Mouse (Mus musculus) layer of hippocampus, adult 2 months (tissue): ENCODE data around the gene Gpr15. TPM values are rescaled to one million over a fixed set of nuclear protein-coding genes. Genes with fewer than 3 reads are reported as not detected.

ENCODE experiments used
- DNase-seq, 2 experiments: peaks; one replicate each; pipeline ENCODE4 v3.0.0; 2022; ENCODE audit warnings: low spot score in 2 of 2
- H3K27ac ChIP-seq: fragments of 200-600 bp; 2 replicates; pipeline ENCODE4 v1.8.1; 2022
- H3K4me3 ChIP-seq: fragments of 200-600 bp; 2 replicates; pipeline ENCODE4 v1.8.1; 2022; ENCODE audit warnings: mild to moderate bottlenecking
- CTCF ChIP-seq: fragments of 200-600 bp; conservative IDR thresholded peaks from 2 replicates; pipeline ENCODE4 v1.8.1; 2022; ENCODE audit warnings: antibody characterized with exemption, mild to moderate bottlenecking, moderate library complexity
- total RNA-seq, 2 experiments: library from RNA; stranded (reverse); gene quantifications; 2 replicates each; pipeline ENCODE4 v1.2.3; 2021

The Gpr15 gene
- total RNA-seq, 2 experiments from 2014 or later = not detected

DNA sequence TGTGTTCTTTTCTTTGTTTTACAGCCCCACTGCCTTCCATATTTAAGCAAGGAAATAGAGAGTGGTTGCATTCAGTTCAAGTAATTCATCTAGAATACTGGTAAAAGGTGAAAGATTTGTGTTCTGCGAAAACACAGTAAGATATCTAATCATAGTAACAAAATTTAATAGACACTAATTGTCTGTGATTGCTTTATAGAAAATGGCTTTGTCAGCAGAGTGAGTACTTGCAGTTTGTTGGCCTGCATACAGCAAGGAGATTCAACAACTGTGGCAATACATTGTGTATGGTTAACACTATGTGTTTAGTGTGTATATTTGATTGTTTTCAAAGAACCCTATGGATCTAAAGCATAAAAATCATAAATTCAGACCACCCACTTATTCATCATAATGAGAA is 5.7 kb downstream of the Gpr15 start:
- DNase-seq = no peak
- no peak for TF ChIP-seq CTCF
- no peak overlapping the region for H3K27ac ChIP-seq
- H3K4me3 ChIP-seq = no peak overlapping the region

DNA sequence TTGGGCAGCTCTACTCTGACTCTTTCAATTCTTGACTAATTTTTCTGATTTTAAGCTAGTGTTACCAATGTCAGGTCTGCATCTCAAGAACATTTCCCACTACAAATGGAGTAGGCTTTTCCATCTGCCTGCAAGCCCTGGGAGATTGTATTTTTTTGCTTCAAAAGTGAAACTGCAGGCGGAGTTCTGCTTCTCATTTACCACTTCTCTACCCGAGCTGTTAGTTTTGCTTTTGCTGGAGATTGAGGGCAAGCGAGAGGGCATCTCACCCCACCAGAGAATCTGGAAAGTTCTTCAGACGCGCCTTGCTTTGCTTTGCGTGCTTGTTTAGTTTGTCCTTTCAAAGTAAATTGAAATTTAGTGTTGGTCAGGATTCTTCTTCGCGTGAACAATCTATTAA is 6.6 kb downstream of the Gpr15 start:
- Histone ChIP-seq H3K27ac (no peak overlapping the region), H3K4me3 (no peak overlapping the region)
- no peak for DNase-seq
- TF ChIP-seq CTCF = no peak

GRCm38 (mm10) chr16:58709536-58709935 is 9.3 kb downstream of the Gpr15 start:
- H3K4me3 ChIP-seq = no peak overlapping the region
- no peak overlapping the region for H3K27ac ChIP-seq
- TF ChIP-seq CTCF = no peak
- no peak for DNase-seq

- no peak for TF ChIP-seq CTCF
- Histone ChIP-seq H3K4me3 (no peak overlapping the region), H3K27ac (no peak overlapping the region)
- DNase-seq = no peak
These were observed 10.0 kb downstream of the Gpr15 start for GRCm38 (mm10) chr16:58708601-58709475.

DNA sequence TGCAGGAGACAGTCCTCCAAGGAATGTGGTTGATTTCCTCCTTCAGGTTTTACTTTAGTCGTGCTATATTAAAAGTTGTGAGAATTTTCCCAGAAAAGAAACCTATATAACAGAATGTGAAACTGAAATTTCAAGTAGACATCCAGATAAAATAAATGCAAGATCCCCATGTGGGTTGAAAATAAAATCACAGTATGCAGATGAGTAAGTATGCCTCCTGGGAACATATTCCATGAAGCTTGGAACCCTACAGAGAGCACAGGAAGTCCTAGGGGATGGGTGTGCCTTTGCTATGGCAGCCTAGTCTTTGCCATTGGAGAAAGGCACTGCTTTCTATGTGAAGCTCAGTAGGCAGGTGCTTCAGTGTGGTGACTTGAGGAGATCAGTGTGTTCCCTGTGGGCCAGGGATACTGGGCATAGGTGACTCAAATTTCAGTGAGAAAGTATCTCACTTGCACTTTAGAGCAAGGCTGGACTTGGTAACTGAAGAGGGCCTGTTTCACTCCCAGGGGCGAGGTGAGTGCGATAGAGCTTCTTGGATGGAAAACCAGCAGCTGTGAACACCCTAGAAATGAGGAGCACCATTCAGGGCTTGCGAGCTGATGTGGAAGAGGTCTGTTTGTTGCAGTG is 11.5 kb downstream of the Gpr15 start:
- no peak for DNase-seq

GRCm38 (mm10) chr16:58704999-58705398 is 13.9 kb downstream of the Gpr15 start:
- DNase-seq = no peak
- H3K4me3 ChIP-seq = no peak overlapping the region

More for the DNA sequence above, 11.5 kb downstream of the Gpr15 start:
- H3K4me3 ChIP-seq = no peak overlapping the region
- TF ChIP-seq CTCF = no peak
- no peak overlapping the region for H3K27ac ChIP-seq

DNA sequence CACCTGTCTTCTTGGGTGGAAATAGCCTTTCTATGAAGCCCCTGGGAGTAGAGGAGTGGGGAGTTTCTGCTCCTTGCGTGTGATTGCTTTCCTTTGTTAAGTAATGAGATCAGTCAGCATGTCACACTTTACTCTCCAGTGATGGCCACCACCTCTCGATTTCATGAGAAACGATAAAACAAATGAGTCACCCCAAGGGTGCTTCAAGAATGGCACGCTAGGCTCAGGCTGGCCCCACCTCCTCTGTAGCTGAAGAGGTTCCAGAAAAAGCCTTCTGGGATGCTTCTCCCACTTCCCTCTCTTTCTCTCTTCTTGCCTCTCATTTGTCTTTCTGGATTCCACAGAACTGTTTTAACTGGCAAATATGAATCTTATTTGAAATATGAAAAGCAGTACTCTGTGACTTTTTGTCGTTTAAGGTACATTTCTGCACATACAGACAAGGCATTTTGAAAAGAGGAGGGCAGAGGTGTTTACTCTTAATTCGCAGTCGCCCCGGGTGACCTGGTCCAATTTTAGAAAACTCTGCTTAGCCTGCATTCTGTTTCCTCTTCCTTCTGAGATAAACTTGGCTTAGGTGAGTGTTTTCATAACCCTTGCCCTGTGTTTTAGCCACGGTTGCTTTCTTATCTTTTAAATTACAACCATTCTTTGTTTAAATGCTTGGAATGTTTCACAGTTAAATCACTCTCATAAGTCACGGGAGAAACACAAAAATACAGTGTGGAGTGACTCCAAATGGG is 15.3 kb downstream of the Gpr15 start:
- no peak overlapping the region for H3K4me3 ChIP-seq
- no peak for DNase-seq
- no peak overlapping the region for H3K27ac ChIP-seq
- TF ChIP-seq CTCF = no peak

More at GRCm38 (mm10) chr16:58704999-58705398, 13.9 kb downstream of the Gpr15 start:
- TF ChIP-seq CTCF = no peak
- H3K27ac ChIP-seq = no peak overlapping the region

DNA sequence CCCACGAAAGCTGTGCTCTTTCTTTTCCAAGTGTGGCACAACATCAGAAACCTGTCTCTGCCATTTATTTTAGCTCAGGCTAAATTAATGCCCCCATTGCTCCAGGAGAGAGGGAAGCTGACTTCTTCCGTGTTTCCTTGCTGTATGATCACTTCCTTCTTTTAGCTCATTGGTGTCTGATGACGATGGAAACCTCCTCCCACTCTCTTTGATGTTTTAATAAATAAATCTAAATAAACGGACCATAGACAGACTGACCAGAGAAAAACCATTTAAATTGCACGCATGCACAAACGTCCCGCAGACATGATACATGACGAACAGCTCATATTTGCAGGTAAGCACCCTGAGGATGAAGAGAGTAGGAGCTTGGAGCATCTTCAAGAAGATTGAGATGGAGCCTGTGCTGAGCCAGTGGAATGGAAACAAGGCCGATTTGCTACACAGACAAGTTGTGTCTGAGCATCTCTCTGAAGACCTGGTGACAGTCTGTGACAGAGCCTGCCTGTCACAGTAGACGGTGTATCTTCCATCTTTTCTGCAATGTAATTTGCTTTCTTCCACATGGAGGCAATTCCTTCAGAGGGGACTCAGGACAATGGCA is 16.4 kb downstream of the Gpr15 start:
- DNase-seq = no peak
- H3K4me3 ChIP-seq = no peak overlapping the region
- no peak for TF ChIP-seq CTCF
- no peak overlapping the region for H3K27ac ChIP-seq

DNA sequence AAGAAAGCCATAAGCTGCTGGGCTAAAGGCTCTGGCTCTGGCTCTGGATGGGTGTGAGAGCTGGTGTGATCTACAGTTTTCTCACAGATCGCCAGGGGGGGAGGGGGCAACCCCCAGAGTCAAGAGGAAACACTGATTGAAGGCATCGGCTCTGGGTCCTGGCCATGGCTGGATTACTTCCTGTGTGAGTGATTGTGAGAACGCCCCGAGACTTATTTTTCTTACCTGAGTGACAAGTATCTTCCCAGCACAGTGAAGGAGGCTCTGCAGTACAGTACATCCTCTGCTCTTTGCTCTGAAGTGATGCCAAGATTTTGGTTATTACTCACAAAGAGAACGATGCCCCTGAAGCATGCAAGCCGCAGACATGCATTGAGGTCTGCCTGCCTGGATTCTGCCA is 17.1 kb downstream of the Gpr15 start:
- TF ChIP-seq CTCF = no peak
- H3K27ac ChIP-seq = no peak overlapping the region
- no peak for DNase-seq
- H3K4me3 ChIP-seq = no peak overlapping the region

DNA sequence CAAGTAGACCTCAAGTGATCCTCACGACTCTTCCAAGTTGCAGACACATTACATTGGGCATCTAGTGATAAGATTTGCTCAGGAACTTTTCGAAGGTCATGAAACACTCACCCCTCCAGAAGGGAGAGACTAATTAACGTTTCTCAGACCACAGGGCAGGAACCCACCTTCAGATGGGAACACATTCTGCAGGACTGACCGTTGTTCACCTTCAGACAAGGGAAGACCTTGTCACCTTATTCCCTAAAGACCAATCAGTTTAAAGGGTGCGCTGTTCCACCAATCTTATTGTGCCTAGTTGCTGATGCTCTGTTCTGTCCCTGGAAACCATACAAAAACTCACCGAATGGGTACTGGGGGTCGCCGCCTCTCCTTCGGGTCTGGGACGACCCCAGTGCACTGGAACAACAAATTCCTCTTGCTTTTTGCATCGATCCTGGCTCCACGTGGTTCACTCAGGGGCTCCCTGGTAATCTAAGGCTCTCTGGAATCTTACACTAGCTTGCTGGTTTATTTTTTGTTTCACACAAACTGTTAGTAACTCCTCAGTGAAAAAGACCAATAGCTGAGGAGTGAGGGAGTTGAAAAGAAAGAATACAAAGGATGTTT is 17.9 kb downstream of the Gpr15 start:
- H3K27ac ChIP-seq = no peak overlapping the region
- no peak for DNase-seq
- H3K4me3 ChIP-seq = no peak overlapping the region
- no peak for TF ChIP-seq CTCF

DNA sequence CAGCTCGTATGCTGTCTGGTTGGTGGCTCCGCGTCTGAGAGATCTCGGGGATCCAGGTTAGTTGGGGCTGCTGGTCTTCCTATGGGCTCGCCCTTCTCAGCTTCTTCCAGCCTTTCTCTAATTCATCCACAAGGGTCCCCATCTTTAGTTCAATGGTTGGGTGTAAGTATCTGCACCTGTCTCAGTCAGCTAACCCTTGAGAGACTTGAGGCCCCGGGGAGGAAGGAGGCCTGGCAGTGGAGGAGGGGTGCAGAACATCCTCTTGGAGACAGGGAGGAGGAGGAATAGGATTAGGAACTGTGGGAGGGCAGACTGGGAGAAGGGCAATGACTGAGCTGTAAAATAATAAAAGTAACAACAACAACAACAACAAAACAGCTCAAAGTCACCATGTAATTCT is 18.7 kb downstream of the Gpr15 start:
- Histone ChIP-seq H3K27ac (no peak overlapping the region), H3K4me3 (no peak overlapping the region)
- DNase-seq = no peak
- TF ChIP-seq CTCF = no peak

- no peak for TF ChIP-seq CTCF
- no peak for DNase-seq
- H3K27ac ChIP-seq = no peak overlapping the region
- no peak overlapping the region for H3K4me3 ChIP-seq
These were observed 21.6 kb downstream of the Gpr15 start for GRCm38 (mm10) chr16:58697261-58697660.

GRCm38 (mm10) chr16:58696796-58697195 is 22.1 kb downstream of the Gpr15 start:
- TF ChIP-seq CTCF = no peak

More at GRCm38 (mm10) chr16:58696796-58697195, 22.1 kb downstream of the Gpr15 start:
- H3K27ac ChIP-seq = no peak overlapping the region
- no peak for DNase-seq
- H3K4me3 ChIP-seq = no peak overlapping the region
